Mouse (Mus musculus) MEL (cell line): ENCODE measurements around the gene Cacna1h. TPM values are rescaled to one million over a fixed set of nuclear protein-coding genes. Genes with fewer than 3 reads are reported as not detected.

Experiments used
- DNase-seq: peaks from one replicate; pipeline ENCODE4 v3.0.0; 2011; ENCODE audit warnings: low read depth, low spot score
- H3K27ac ChIP-seq: 2 replicates; pipeline ENCODE4 v1.5.1; 2012; ENCODE audit warnings: low read depth, mild to moderate bottlenecking, control low read depth, low read length, moderate library complexity; ENCODE audit not compliant: control insufficient read depth
- H3K27me3 ChIP-seq, 2 experiments: fragments of 150-350 bp in 1 of 2; sonication (generic) in 1 of 2; 2 replicates each; pipeline ENCODE4 v1.6.1; 2012; ENCODE audit warnings: low read length in 2 of 2, mild to moderate bottlenecking in 2 of 2, improper control_type of control experiment in 1 of 2, moderate library complexity in 1 of 2; ENCODE audit not compliant: insufficient read depth in 2 of 2, control insufficient read depth in 1 of 2
- H3K36me3 ChIP-seq, 2 experiments: 2 replicates each; pipeline ENCODE4 v1.6.1; 2012 to 2014; ENCODE audit warnings: low read length in 2 of 2, improper control_type of control experiment in 1 of 2, inconsistent platforms in 1 of 2, mild to moderate bottlenecking in 1 of 2; ENCODE audit not compliant: insufficient read depth in 2 of 2, control insufficient read depth in 1 of 2
- H3K4me1 ChIP-seq, 2 experiments: fragments of 150-350 bp in 1 of 2; sonication (generic) in 1 of 2; 2 replicates each; pipeline ENCODE4 v1.6.1; 2012; ENCODE audit warnings: low read length in 2 of 2, improper control_type of control experiment in 1 of 2, mild to moderate bottlenecking in 1 of 2; ENCODE audit not compliant: insufficient read depth in 2 of 2, control insufficient read depth in 1 of 2
- H3K4me3 ChIP-seq, 2 experiments: fragments of 150-350 bp in 1 of 2; sonication (generic) in 1 of 2; 2 replicates each; pipeline ENCODE4 v1.5.1; 2012; ENCODE audit warnings: low read depth in 2 of 2, low read length in 2 of 2, mild to moderate bottlenecking in 2 of 2, moderate library complexity in 2 of 2, control low read depth in 1 of 2, improper control_type of control experiment in 1 of 2; ENCODE audit not compliant: control insufficient read depth in 1 of 2, insufficient read depth in 1 of 2
- H3K79me2 ChIP-seq: 2 replicates; pipeline ENCODE4 v1.6.1; 2012; ENCODE audit warnings: mild to moderate bottlenecking, low read length, moderate library complexity; ENCODE audit not compliant: control insufficient read depth, poor library complexity, insufficient read depth
- H3K9ac ChIP-seq: 2 replicates; pipeline ENCODE4 v1.6.1; 2012; ENCODE audit warnings: low read depth, mild to moderate bottlenecking, control low read depth, low read length, moderate library complexity; ENCODE audit not compliant: control insufficient read depth, poor library complexity, severe bottlenecking
- H3K9me3 ChIP-seq: fragments of 150-350 bp; sonication (generic); replicated peaks from 2 replicates; pipeline ENCODE4 v1.6.1; 2012; ENCODE audit warnings: mild to moderate bottlenecking, low read length, improper control_type of control experiment, moderate library complexity; ENCODE audit not compliant: insufficient read depth
- CHD2 ChIP-seq: IDR thresholded peaks from 2 replicates; pipeline ENCODE4 v1.6.1; 2011; ENCODE audit warnings: low read length, improper control_type of control experiment
- CTCF ChIP-seq, 3 experiments: IDR thresholded peaks in 2 of 3; conservative IDR thresholded peaks in 1 of 3; 2 replicates each; pipeline ENCODE4 v1.5.1; 2011 to 2012; ENCODE audit warnings: low read length in 3 of 3, low read depth in 2 of 3, mild to moderate bottlenecking in 2 of 3, improper control_type of control experiment in 1 of 3, inconsistent platforms in 1 of 3, mixed read lengths in 1 of 3, moderate library complexity in 1 of 3; ENCODE audit not compliant: control insufficient read depth in 1 of 3, insufficient read depth in 1 of 3, poor library complexity in 1 of 3, severe bottlenecking in 1 of 3
- E2F4 ChIP-seq: IDR thresholded peaks from 2 replicates; pipeline ENCODE4 v1.6.1; 2011; ENCODE audit warnings: low read depth, low read length, improper control_type of control experiment, borderline replicate concordance
- EP300 ChIP-seq, 2 experiments: IDR thresholded peaks; 2 replicates each; pipeline ENCODE4 v1.6.1; 2011; ENCODE audit warnings: improper control_type of control experiment in 2 of 2, low read length in 2 of 2, low read depth in 1 of 2, mild to moderate bottlenecking in 1 of 2
- ETS1 ChIP-seq: IDR thresholded peaks from 2 replicates; pipeline ENCODE4 v1.6.1; 2012; ENCODE audit warnings: low read depth, mild to moderate bottlenecking, inconsistent platforms, low read length, improper control_type of control experiment, moderate library complexity
- JUND ChIP-seq: IDR thresholded peaks from 2 replicates; pipeline ENCODE4 v1.6.1; 2011; ENCODE audit warnings: low read depth, mild to moderate bottlenecking, improper control_type of control experiment, low read length
- MAFK ChIP-seq: IDR thresholded peaks from 2 replicates; pipeline ENCODE4 v1.6.1; 2011; ENCODE audit warnings: low read depth, mild to moderate bottlenecking, low read length, improper control_type of control experiment, borderline replicate concordance
- MAX ChIP-seq: IDR thresholded peaks from 2 replicates; pipeline ENCODE4 v1.6.1; 2011; ENCODE audit warnings: low read length, improper control_type of control experiment
- MAZ ChIP-seq: IDR thresholded peaks from 2 replicates; pipeline ENCODE4 v1.6.1; 2012; ENCODE audit warnings: low read depth, mild to moderate bottlenecking, inconsistent platforms, low read length, improper control_type of control experiment
- MXI1 ChIP-seq: IDR thresholded peaks from 2 replicates; pipeline ENCODE4 v1.6.1; 2011; ENCODE audit warnings: mild to moderate bottlenecking, low read depth, low read length, improper control_type of control experiment
- NRF1 ChIP-seq: IDR thresholded peaks from 2 replicates; pipeline ENCODE4 v1.6.1; 2014; ENCODE audit warnings: low read depth, mild to moderate bottlenecking, inconsistent platforms, low read length, improper control_type of control experiment, moderate library complexity; ENCODE audit not compliant: poor library complexity, insufficient read depth, severe bottlenecking
- RAD21 ChIP-seq: IDR thresholded peaks from 2 replicates; pipeline ENCODE4 v1.6.1; 2011; ENCODE audit warnings: mild to moderate bottlenecking, low read depth, low read length, improper control_type of control experiment
- RCOR1 ChIP-seq: IDR thresholded peaks from 2 replicates; pipeline ENCODE4 v1.6.1; 2012; ENCODE audit warnings: low read depth, mild to moderate bottlenecking, inconsistent platforms, low read length, improper control_type of control experiment
- SIN3A ChIP-seq: IDR thresholded peaks from 2 replicates; pipeline ENCODE4 v1.6.1; 2012; ENCODE audit warnings: low read length, improper control_type of control experiment, inconsistent platforms
- SMC3 ChIP-seq: IDR thresholded peaks from 2 replicates; pipeline ENCODE4 v1.6.1; 2011; ENCODE audit warnings: low read depth, low read length, improper control_type of control experiment
- TAL1 ChIP-seq: IDR thresholded peaks from 2 replicates; pipeline ENCODE4 v1.6.1; 2012; ENCODE audit warnings: mild to moderate bottlenecking, inconsistent platforms, low read length, moderate library complexity, mixed read lengths
- USF1 ChIP-seq: IDR thresholded peaks from 2 replicates; pipeline ENCODE4 v1.6.1; 2014; ENCODE audit warnings: low read depth, mild to moderate bottlenecking, inconsistent platforms, low read length, improper control_type of control experiment, moderate library complexity
- USF2 ChIP-seq, 2 experiments: IDR thresholded peaks; 2 replicates each; pipeline ENCODE4 v1.6.1; 2011 to 2012; ENCODE audit warnings: improper control_type of control experiment in 2 of 2, low read length in 2 of 2, borderline replicate concordance in 1 of 2, inconsistent platforms in 1 of 2, low read depth in 1 of 2, mild to moderate bottlenecking in 1 of 2; ENCODE audit not compliant: insufficient read depth in 1 of 2
- ZC3H11A ChIP-seq: IDR thresholded peaks from 2 replicates; pipeline ENCODE4 v1.6.1; 2012; ENCODE audit warnings: low read depth, mild to moderate bottlenecking, inconsistent platforms, low read length, improper control_type of control experiment
- ZKSCAN1 ChIP-seq: IDR thresholded peaks from 2 replicates; pipeline ENCODE4 v1.6.1; 2012; ENCODE audit warnings: low read depth, mild to moderate bottlenecking, inconsistent platforms, low read length, improper control_type of control experiment, moderate library complexity
- ZNF384 ChIP-seq: IDR thresholded peaks from 2 replicates; pipeline ENCODE4 v1.6.1; 2012; ENCODE audit warnings: low read depth, mild to moderate bottlenecking, inconsistent platforms, low read length, improper control_type of control experiment
- polyA plus RNA-seq, 2 experiments: library from polyadenylated mRNA; stranded (reverse) in 1 of 2; unstranded in 1 of 2; fragments of >175 nt in 1 of 2; fragments of >200 nt in 1 of 2; gene quantifications; 2 replicates each; pipeline versions ENCODE4 v1.2.1 to v1.2.4; 2012; ENCODE audit warnings: low replicate concordance in 2 of 2, low read depth in 1 of 2; ENCODE audit not compliant: insufficient read length in 2 of 2, insufficient read depth in 1 of 2, missing spikeins in 1 of 2
- total RNA-seq: library from RNA; depleted of rRNA; stranded (reverse); fragments of 300-350 nt; gene quantifications from 2 replicates; pipeline ENCODE4 v1.2.3, GENCODE M21; 2012

Cacna1h gene
- total and polyA plus RNA-seq, 3 experiments = 0.25 to 0.31 TPM; not detected in 1

GRCm38 (mm10) chr17:25475946-25476744, 42.6 kb upstream of the Cacna1h start:
- H3K27me3 ChIP-seq = peaks cover 0 to 2% of the 10 kb centered on the region in 2 experiments; a peak in 2 of 4 replicates
- peak; percentile 73 to 88 (median 87) for TF ChIP-seq CTCF (IDR thresholded peaks at IDR 0.05 in 2 of 3, conservative IDR thresholded peaks at IDR 0.05 in 1 of 3; ENCODE audit: control insufficient read depth in 1 of 3, insufficient read depth in 1 of 3, low read depth in 2 of 3, low read length in 3 of 3, poor library complexity in 1 of 3, severe bottlenecking in 1 of 3)
- TF ChIP-seq RCOR1 = no peak
- no peak for TF ChIP-seq MAX
- TF ChIP-seq SMC3 = peak; percentile 96
- TF ChIP-seq CHD2 = no peak
- no peak for TF ChIP-seq NRF1
- peak; percentile 66 for TF ChIP-seq ZC3H11A
- TF ChIP-seq ZKSCAN1 = no peak
- no peak for TF ChIP-seq MXI1
- no peak for TF ChIP-seq EP300 (IDR thresholded peaks at IDR 0.05; ENCODE audit: low read depth in 1 of 2, low read length in 2 of 2)
- no peak for TF ChIP-seq USF2 (IDR thresholded peaks at IDR 0.05; ENCODE audit: borderline replicate concordance in 1 of 2, insufficient read depth in 1 of 2, low read depth in 1 of 2, low read length in 2 of 2)
- TF ChIP-seq E2F4 = no peak
- TF ChIP-seq USF1 = no peak
- no peak for TF ChIP-seq ETS1
- no peak for TF ChIP-seq TAL1
- TF ChIP-seq MAFK = no peak
- TF ChIP-seq JUND = no peak
- TF ChIP-seq MAZ = no peak
- no peak for TF ChIP-seq SIN3A
- no peak for TF ChIP-seq ZNF384
- peak; percentile 61 for TF ChIP-seq RAD21

More at GRCm38 (mm10) chr17:25475946-25476744, 42.6 kb upstream of the Cacna1h start:
- Histone ChIP-seq H3K27ac (no peak overlapping the region), H3K9me3 (no peaks in the 10 kb centered on the region), H3K4me3 (no peak overlapping the region), H3K9ac (no peak overlapping the region), H3K79me2 (no peaks in the 10 kb centered on the region), H3K4me1 (no peaks in the 10 kb centered on the region), H3K36me3 (no peaks in the 10 kb centered on the region)
- DNase-seq = peak; percentile 70
